Mouse (Mus musculus) thymus, postnatal 10 days (tissue): ENCODE results near the gene Als2.

Experiments
- DNase-seq, 2 experiments: peaks; one replicate each; pipeline ENCODE4 v3.0.0; 2021; ENCODE audit warnings: low spot score in 2 of 2

The Als2 gene

GRCm38 (mm10) chr1:59166232-59166905 lies 70.7 kb downstream of the Als2 start:
- no peak for DNase-seq

GRCm38 (mm10) chr1:59163918-59164317 lies 73.1 kb downstream of the Als2 start:
- no peak for DNase-seq

- peak; percentile 74 to 75 for DNase-seq
Observed at GRCm38 (mm10) chr1:59163030-59163461, 74.0 kb downstream of the Als2 start, which contains the start of gene Mpp4. Gene Mpp4 (minus strand): TSS chr1:59163389.

GRCm38 (mm10) chr1:59162309-59163024 lies 74.6 kb downstream of the Als2 start:
- no peak for DNase-seq

GRCm38 (mm10) chr1:59161396-59161795 lies 75.6 kb downstream of the Als2 start:
- DNase-seq: no peak

GRCm38 (mm10) chr1:59160871-59161270 lies 76.2 kb downstream of the Als2 start:
- DNase-seq: no peak

GRCm38 (mm10) chr1:59159136-59159535 lies 77.9 kb downstream of the Als2 start:
- no peak for DNase-seq

- no peak for DNase-seq
Observed at GRCm38 (mm10) chr1:59158498-59158897, 78.5 kb downstream of the Als2 start.

GRCm38 (mm10) chr1:59157846-59158245 lies 79.2 kb downstream of the Als2 start:
- no peak for DNase-seq

- DNase-seq: no peak
Observed at GRCm38 (mm10) chr1:59152346-59152745, 84.7 kb downstream of the Als2 start.

GRCm38 (mm10) chr1:59150542-59150941 lies 86.5 kb downstream of the Als2 start:
- peak; percentile 30 to 38 for DNase-seq

- peak in 1 of 2 experiments; percentile 36 for DNase-seq
Observed at GRCm38 (mm10) chr1:59144543-59144942, 92.5 kb downstream of the Als2 start.

GRCm38 (mm10) chr1:59142809-59143208 lies 94.2 kb downstream of the Als2 start:
- DNase-seq: peak; percentile 62 to 77

- no peak for DNase-seq
Observed at GRCm38 (mm10) chr1:59134419-59134818, 102.6 kb downstream of the Als2 start.

- DNase-seq: no peak
Observed at GRCm38 (mm10) chr1:59128879-59129278, 108.2 kb downstream of the Als2 start.

GRCm38 (mm10) chr1:59125558-59125957 lies 111.5 kb downstream of the Als2 start:
- DNase-seq: no peak

GRCm38 (mm10) chr1:59119720-59120457 lies 117.1 kb downstream of the Als2 start, which contains the start of gene Tmem237:
Gene Tmem237 (minus strand): TSS chr1:59120408.
- peak; percentile 70 to 87 for DNase-seq
